28 mouse cellular contexts compared by ENCODE assay signal in genomic region chr6:99674482-99674881, GRCm38 (mm10). TPM values are rescaled to one million over a fixed set of nuclear protein-coding genes. Genes with fewer than 3 reads are reported as not detected.
DNase-seq lines count a peak whose midpoint lies in the region; ATAC-seq and TF ChIP-seq lines count a peak whose summit lies in the region.
"Had no signal": no experiment of that assay in that cellular context is flagged by ENCODE, and none has a peak within 500 bp of the region (broad histone marks: within the 10 kb centered on the region; RNA-seq: fewer than 3 reads in every experiment).

No protein-coding gene starts in this region.

- H3K9me3 ChIP-seq in forebrain, embryonic 15.5 days, result no peaks in the 10 kb centered on the region
- H3K9me3 ChIP-seq in forebrain, postnatal 0 days (ENCODE audit: low read length), result no peaks in the 10 kb centered on the region
- no peaks in the 10 kb centered on the region for H3K9me3 ChIP-seq in midbrain, embryonic 15.5 days
- no peaks in the 10 kb centered on the region for H3K9me3 ChIP-seq in midbrain, embryonic 10.5 days (replicated peaks)
- no peaks in the 10 kb centered on the region for H3K9me3 ChIP-seq in midbrain, postnatal 0 days (ENCODE audit: low read length)
- H3K9me3 ChIP-seq: forebrain, embryonic 10.5 days; heart, embryonic 12.5 days; heart, embryonic 15.5 days; hindbrain, embryonic 10.5 days had no signal

- no peak for DNase-seq in forebrain, postnatal 0 days
- DNase-seq in left cerebral cortex, adult 2 months (ENCODE audit: extremely low spot score in 1 of 2, low spot score in 2 of 2), result no peak
- DNase-seq in left cerebral cortex, postnatal 36 days (ENCODE audit: low spot score in 2 of 2), result no peak
- DNase-seq in midbrain, embryonic 10.5 days (ENCODE audit: low spot score), result no peak
- DNase-seq in midbrain, postnatal 0 days (ENCODE audit: low spot score), result peak; percentile 12
- DNase-seq in gastrocnemius, postnatal 25 days, result no peak
- DNase-seq: adrenal gland, adult 2 months; adrenal gland, postnatal 14 days; cerebellum, adult 11-12 months; cerebellum, adult 9-10 months; cerebellum, postnatal 14 days; gastrocnemius, adult 2 months; gastrocnemius, postnatal 14 days; heart, adult 18-20 months; heart, postnatal 10 days; heart, postnatal 36 days had no signal

- no peak for ATAC-seq in forebrain, embryonic 15.5 days (replicated peaks)
- ATAC-seq in forebrain, postnatal 0 days, result no peak
- ATAC-seq in midbrain, embryonic 15.5 days (replicated peaks), result no peak
- no peak for ATAC-seq in midbrain, postnatal 0 days (ENCODE audit: low FRiP score)
- ATAC-seq: CD4-positive, CD25-positive, alpha-beta regulatory T cell, adult 4 months had no signal

- no peak overlapping the region for H3K4me3 ChIP-seq in forebrain, embryonic 15.5 days
- no peak overlapping the region for H3K4me3 ChIP-seq in forebrain, postnatal 0 days (ENCODE audit: low read depth, low read length)
- H3K4me3 ChIP-seq in left cerebral cortex, adult 2 months, result no peak overlapping the region
- H3K4me3 ChIP-seq in midbrain, embryonic 15.5 days, result no peak overlapping the region
- no peak overlapping the region for H3K4me3 ChIP-seq in midbrain, embryonic 10.5 days
- no peak overlapping the region for H3K4me3 ChIP-seq in midbrain, postnatal 0 days (ENCODE audit: low read depth, low read length)
- H3K4me3 ChIP-seq: forebrain, embryonic 10.5 days; gastrocnemius, adult 2 months; heart, embryonic 12.5 days; heart, embryonic 15.5 days; hindbrain, embryonic 10.5 days had no signal

- peak overlapping the region; percentile 48; the same call in 1 of the 2 replicates for H3K27ac ChIP-seq in forebrain, embryonic 15.5 days (replicated peaks)
- no peak overlapping the region for H3K27ac ChIP-seq in forebrain, postnatal 0 days (ENCODE audit: low read depth, low read length)
- H3K27ac ChIP-seq in left cerebral cortex, adult 2 months, result 0 out of 2 replicates have a peak overlapping the region, but pooled peaks have one; percentile 11
- H3K27ac ChIP-seq in midbrain, embryonic 15.5 days, result 0 out of 2 replicates have a peak overlapping the region, but pooled peaks have one; percentile 45
- no peak overlapping the region for H3K27ac ChIP-seq in midbrain, embryonic 10.5 days (replicated peaks)
- no peak overlapping the region for H3K27ac ChIP-seq in midbrain, postnatal 0 days (ENCODE audit: low read depth, low read length)
- H3K27ac ChIP-seq: forebrain, embryonic 10.5 days; gastrocnemius, adult 2 months; heart, embryonic 15.5 days; hindbrain, embryonic 10.5 days; hindbrain, embryonic 14.5 days had no signal

- 38% methylated on average over 4 of the region's 4 CpGs for WGBS in forebrain, embryonic 15.5 days
- WGBS in forebrain, postnatal 0 days, result 29% methylated on average over 4 of the region's 4 CpGs
- 50% methylated on average over 4 of the region's 4 CpGs for whole genome bisulfite sequencing in midbrain, embryonic 15.5 days
- 85% methylated on average over 4 of the region's 4 CpGs for WGBS in midbrain, embryonic 10.5 days
- WGBS in midbrain, postnatal 0 days, result 47% methylated on average over 4 of the region's 4 CpGs

- intact Hi-C loops in left cerebral cortex, adult 2 months (cut with DNase I), result no loop called here
- intact Hi-C loops in left cerebral cortex, postnatal 36 days (cut with DNase I), result no loop called here

- no peak overlapping the region for H3K4me2 ChIP-seq in forebrain, embryonic 15.5 days (replicated peaks)
- H3K4me2 ChIP-seq in forebrain, postnatal 0 days (ENCODE audit: low read depth), result no peak overlapping the region
- H3K4me2 ChIP-seq in midbrain, embryonic 15.5 days, result no peak overlapping the region
- H3K4me2 ChIP-seq in midbrain, postnatal 0 days (ENCODE audit: low read depth, low read length, poor library complexity, severe bottlenecking), result no peak overlapping the region
- H3K4me2 ChIP-seq: heart, embryonic 12.5 days; heart, embryonic 15.5 days; hindbrain, embryonic 14.5 days had no signal

- peaks cover 37% of the 10 kb centered on the region for H3K4me1 ChIP-seq in forebrain, embryonic 15.5 days
- peaks cover 23% of the 10 kb centered on the region for H3K4me1 ChIP-seq in forebrain, postnatal 0 days (ENCODE audit: insufficient read depth)
- peaks cover 26% of the 10 kb centered on the region for H3K4me1 ChIP-seq in midbrain, embryonic 15.5 days
- peaks cover 23% of the 10 kb centered on the region for H3K4me1 ChIP-seq in midbrain, embryonic 10.5 days
- H3K4me1 ChIP-seq in midbrain, postnatal 0 days (ENCODE audit: insufficient read depth, low read length), result peaks cover 12% of the 10 kb centered on the region
- H3K4me1 ChIP-seq: heart, embryonic 12.5 days; heart, embryonic 15.5 days had no signal

- no peaks in the 10 kb centered on the region for H3K27me3 ChIP-seq in forebrain, embryonic 15.5 days
- no peaks in the 10 kb centered on the region for H3K27me3 ChIP-seq in forebrain, postnatal 0 days (ENCODE audit: insufficient read depth, low read length)
- H3K27me3 ChIP-seq in midbrain, embryonic 15.5 days (replicated peaks), result no peaks in the 10 kb centered on the region
- peaks cover under 1% of the 10 kb centered on the region; the same call in 1 of the 2 replicates for H3K27me3 ChIP-seq in midbrain, embryonic 10.5 days (ENCODE audit: low read depth, poor library complexity, severe bottlenecking)
- H3K27me3 ChIP-seq in midbrain, postnatal 0 days (ENCODE audit: insufficient read depth, low read length), result no peaks in the 10 kb centered on the region

- H3K9ac ChIP-seq in forebrain, embryonic 15.5 days (replicated peaks), result no peak overlapping the region
- no peak overlapping the region for H3K9ac ChIP-seq in forebrain, postnatal 0 days
- H3K9ac ChIP-seq in midbrain, embryonic 15.5 days, result no peak overlapping the region
- no peak overlapping the region for H3K9ac ChIP-seq in midbrain, postnatal 0 days (replicated peaks; ENCODE audit: low read length, poor library complexity, severe bottlenecking)
- H3K9ac ChIP-seq: heart, embryonic 12.5 days; heart, embryonic 15.5 days; hindbrain, embryonic 14.5 days had no signal

- H3K36me3 ChIP-seq in forebrain, embryonic 15.5 days, result no peaks in the 10 kb centered on the region
- H3K36me3 ChIP-seq in forebrain, postnatal 0 days (ENCODE audit: insufficient read depth), result no peaks in the 10 kb centered on the region
- H3K36me3 ChIP-seq in midbrain, embryonic 15.5 days (replicated peaks), result no peaks in the 10 kb centered on the region
- H3K36me3 ChIP-seq in midbrain, embryonic 10.5 days, result no peaks in the 10 kb centered on the region
- no peaks in the 10 kb centered on the region for H3K36me3 ChIP-seq in midbrain, postnatal 0 days (ENCODE audit: insufficient read depth, low read length)
- H3K36me3 ChIP-seq: forebrain, embryonic 10.5 days; heart, embryonic 12.5 days; heart, embryonic 15.5 days; hindbrain, embryonic 10.5 days had no signal

- no peak for TF ChIP-seq CTCF in forebrain, postnatal 0 days (IDR thresholded peaks at IDR 0.05; ENCODE audit: low read depth)
- TF ChIP-seq CTCF in left cerebral cortex, adult 2 months (IDR thresholded peaks at IDR 0.05), result no peak
- no peak for TF ChIP-seq CTCF in midbrain, postnatal 0 days (IDR thresholded peaks at IDR 0.05)

RNA-seq across cellular contexts. Expression of gene Gm20696, which starts 7.9 kb away (rescaled TPM):
- 5.7 and 5.8 TPM in 2 replicates for polyA plus RNA-seq in forebrain, embryonic 15.5 days (2015; fragmentation: Nextera tagmentation; extraction: Ambion mirVana)
- 2.2 and 3.0 TPM in 2 replicates for total RNA-seq in forebrain, postnatal 0 days (2014; rRNA removed)
- polyA plus RNA-seq in forebrain, postnatal 0 days (2015; fragmentation: Nextera tagmentation; extraction: Ambion mirVana), result 1.5 and 2.6 TPM in 2 replicates
- 1 to 10 TPM; 9.0 to 9.2 TPM for total RNA-seq in left cerebral cortex, adult 2 months (2021)
- total RNA-seq in left cerebral cortex, postnatal 36 days (2021), result 10 to 100 TPM in 1 of 2 experiments, 1 to 10 TPM in 1; 6.3 to 11.9 TPM
- polyA plus RNA-seq in midbrain, embryonic 15.5 days (2015; fragmentation: Nextera tagmentation; extraction: Ambion mirVana), result 2.9 and 4.7 TPM in 2 replicates
- 3.2 and 3.4 TPM in 2 replicates for polyA plus RNA-seq in midbrain, embryonic 10.5 days (2016; fragmentation: Nextera tagmentation; extraction: Ambion mirVana)
- total RNA-seq in midbrain, postnatal 0 days (2014; rRNA removed), result 1.1 and 2.5 TPM in 2 replicates
- 1.3 and 2.9 TPM in 2 replicates for polyA plus RNA-seq in midbrain, postnatal 0 days (2015; fragmentation: Nextera tagmentation; extraction: Ambion mirVana)
- 1 to 10 TPM; 1.6 to 2.0 TPM for total RNA-seq in gastrocnemius, postnatal 25 days (2021)

RNA-seq across cellular contexts. Expression of gene Eif4e3, which starts 7.9 kb away (rescaled TPM):
- 9.9 and 10.0 TPM in 2 replicates for polyA plus RNA-seq in forebrain, embryonic 15.5 days (2015; fragmentation: Nextera tagmentation; extraction: Ambion mirVana)
- 12.9 and 13.3 TPM in 2 replicates for total RNA-seq in forebrain, postnatal 0 days (2014; rRNA removed)
- 4.7 and 6.0 TPM in 2 replicates for polyA plus RNA-seq in forebrain, postnatal 0 days (2015; fragmentation: Nextera tagmentation; extraction: Ambion mirVana)
- total RNA-seq in left cerebral cortex, adult 2 months (2021), result 10 to 100 TPM; 18.5 to 20.3 TPM
- 10 to 100 TPM; 14.9 to 17.3 TPM for total RNA-seq in left cerebral cortex, postnatal 36 days (2021)
- polyA plus RNA-seq in midbrain, embryonic 15.5 days (2015; fragmentation: Nextera tagmentation; extraction: Ambion mirVana), result 8.6 TPM in 2 replicates
- polyA plus RNA-seq in midbrain, embryonic 10.5 days (2016; fragmentation: Nextera tagmentation; extraction: Ambion mirVana), result 10.8 and 13.1 TPM in 2 replicates
- 8.4 and 10.6 TPM in 2 replicates for total RNA-seq in midbrain, postnatal 0 days (2014; rRNA removed)
- polyA plus RNA-seq in midbrain, postnatal 0 days (2015; fragmentation: Nextera tagmentation; extraction: Ambion mirVana), result 5.4 and 5.5 TPM in 2 replicates
- 10 to 100 TPM; 18.8 to 21.2 TPM for total RNA-seq in gastrocnemius, postnatal 25 days (2021)
- total RNA-seq: MEL had no signal

RNA-seq across cellular contexts. Expression of gene Gpr27, which starts 18.0 kb away (rescaled TPM):
- polyA plus RNA-seq in forebrain, embryonic 15.5 days (2015; fragmentation: Nextera tagmentation; extraction: Ambion mirVana), result 22.5 and 24.2 TPM in 2 replicates
- 123 and 127 TPM in 2 replicates for total RNA-seq in forebrain, postnatal 0 days (2014; rRNA removed)
- polyA plus RNA-seq in forebrain, postnatal 0 days (2015; fragmentation: Nextera tagmentation; extraction: Ambion mirVana), result 30.7 and 38.5 TPM in 2 replicates
- total RNA-seq in left cerebral cortex, adult 2 months (2021), result 10 to 100 TPM; 46.1 to 47.8 TPM
- 10 to 100 TPM; 44.7 to 48.2 TPM for total RNA-seq in left cerebral cortex, postnatal 36 days (2021)
- 21.4 and 24.6 TPM in 2 replicates for polyA plus RNA-seq in midbrain, embryonic 15.5 days (2015; fragmentation: Nextera tagmentation; extraction: Ambion mirVana)
- polyA plus RNA-seq in midbrain, embryonic 10.5 days (2016; fragmentation: Nextera tagmentation; extraction: Ambion mirVana), result 1.1 and 1.3 TPM in 2 replicates
- 110 and 114 TPM in 2 replicates for total RNA-seq in midbrain, postnatal 0 days (2014; rRNA removed)
- 26.0 and 27.8 TPM in 2 replicates for polyA plus RNA-seq in midbrain, postnatal 0 days (2015; fragmentation: Nextera tagmentation; extraction: Ambion mirVana)
- 1 to 10 TPM; 1.3 to 1.6 TPM for total RNA-seq in gastrocnemius, postnatal 25 days (2021)
- total RNA-seq: MEL had no signal
- polyA plus RNA-seq: C2C12; CD4-positive, CD25-positive, alpha-beta regulatory T cell, adult 4 months had no signal

RNA-seq across cellular contexts. Expression of gene Prok2, which starts 51.7 kb away (rescaled TPM):
- polyA plus RNA-seq in forebrain, embryonic 15.5 days (2015; fragmentation: Nextera tagmentation; extraction: Ambion mirVana), result 2.1 and 2.4 TPM in 2 replicates
- 1.00 and 1.5 TPM in 2 replicates for total RNA-seq in forebrain, postnatal 0 days (2014; rRNA removed)
- 3.8 and 4.9 TPM in 2 replicates for polyA plus RNA-seq in forebrain, postnatal 0 days (2015; fragmentation: Nextera tagmentation; extraction: Ambion mirVana)
- under 1 TPM; 0.63 to 0.96 TPM for total RNA-seq in left cerebral cortex, adult 2 months (2021)
- 1 to 10 TPM in 1 of 2 experiments, under 1 TPM in 1; 0.39 to 1.2 TPM for total RNA-seq in left cerebral cortex, postnatal 36 days (2021)
- 0.54 and 0.71 TPM in 2 replicates for polyA plus RNA-seq in midbrain, embryonic 15.5 days (2015; fragmentation: Nextera tagmentation; extraction: Ambion mirVana)
- polyA plus RNA-seq in midbrain, embryonic 10.5 days (2016; fragmentation: Nextera tagmentation; extraction: Ambion mirVana), result not detected in 2 replicates
- 0.27 TPM in 1 of 2 replicates, not detected in the other for total RNA-seq in midbrain, postnatal 0 days (2014; rRNA removed)
- 0.82 and 1.3 TPM in 2 replicates for polyA plus RNA-seq in midbrain, postnatal 0 days (2015; fragmentation: Nextera tagmentation; extraction: Ambion mirVana)
- total RNA-seq in gastrocnemius, postnatal 25 days (2021), result not detected
- total RNA-seq: adrenal gland, adult 2 months; adrenal gland, postnatal 14 days; gastrocnemius, adult 2 months; gastrocnemius, postnatal 14 days; heart, adult 18-20 months; heart, postnatal 10 days; heart, postnatal 36 days; MEL had no signal
- polyA plus RNA-seq: adrenal gland, adult 2 months; C2C12; CD4-positive, CD25-positive, alpha-beta regulatory T cell, adult 4 months; gonadal fat pad, adult 2 months; heart, embryonic 12.5 days; hindbrain, embryonic 10.5 days; hindbrain, embryonic 14.5 days; intestine, embryonic 14.5 days had no signal

Comparison
In these comparisons a context has a peak if more than half of its experiments do, and no peak if none do; other contexts are left out.
1. H3K27ac ChIP-seq: peak in forebrain, embryonic 15.5 days (single experiment), left cerebral cortex, adult 2 months (single experiment) and midbrain, embryonic 15.5 days (single experiment); none in forebrain, postnatal 0 days (single experiment), midbrain, embryonic 10.5 days (single experiment) and midbrain, postnatal 0 days (single experiment).
2. RNA of gene Gpr27, which starts 18.0 kb away (total RNA-seq): 123 to 127 TPM in forebrain, postnatal 0 days, 110 to 114 TPM in midbrain, postnatal 0 days, 44.7 to 48.2 TPM in left cerebral cortex, postnatal 36 days and 46.1 to 47.8 TPM in left cerebral cortex, adult 2 months; 1.3 to 1.6 TPM in gastrocnemius, postnatal 25 days; every median in the first group is over 10 times any median in the second.